Mouse (Mus musculus) right cerebral cortex, postnatal 14 days (tissue): Measurements from ENCODE around the gene Prkg1.
A peak's percentile ranks its signal among the peaks of the same experiment; 100 is the strongest.
"Not testable (repeated sequence)": the region's sequence is repeated elsewhere in the genome, so short reads cannot be mapped to it uniquely, and the experiment has no call there.

Experiments
- DNase-seq: peaks from one replicate; pipeline ENCODE4 v3.0.0; 2022

Prkg1 gene

DNA sequence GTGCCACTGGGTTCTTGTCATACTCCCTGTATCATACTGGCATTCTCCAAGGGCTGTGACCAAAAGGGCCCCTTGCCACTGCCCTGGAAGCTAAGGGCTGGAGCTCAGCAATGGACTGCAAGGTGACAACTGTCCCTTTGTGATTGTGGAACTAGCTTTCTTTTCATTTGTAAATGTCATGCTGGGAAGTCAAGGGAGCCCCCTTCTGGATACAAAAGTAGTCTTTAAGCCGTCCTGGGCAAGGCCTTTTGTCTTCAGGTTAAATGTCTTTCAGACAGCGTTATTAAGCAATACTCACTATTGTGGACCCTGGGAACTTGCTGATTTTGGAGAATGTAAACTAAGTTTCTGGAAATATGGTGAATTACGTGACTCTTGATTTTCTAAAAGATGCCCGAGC is 1211.1 kb downstream of the Prkg1 start:
- no peak for DNase-seq

GRCm38 (mm10) chr19:30552260-30552659 is 1212.6 kb downstream of the Prkg1 start:
- DNase-seq = no peak

DNA sequence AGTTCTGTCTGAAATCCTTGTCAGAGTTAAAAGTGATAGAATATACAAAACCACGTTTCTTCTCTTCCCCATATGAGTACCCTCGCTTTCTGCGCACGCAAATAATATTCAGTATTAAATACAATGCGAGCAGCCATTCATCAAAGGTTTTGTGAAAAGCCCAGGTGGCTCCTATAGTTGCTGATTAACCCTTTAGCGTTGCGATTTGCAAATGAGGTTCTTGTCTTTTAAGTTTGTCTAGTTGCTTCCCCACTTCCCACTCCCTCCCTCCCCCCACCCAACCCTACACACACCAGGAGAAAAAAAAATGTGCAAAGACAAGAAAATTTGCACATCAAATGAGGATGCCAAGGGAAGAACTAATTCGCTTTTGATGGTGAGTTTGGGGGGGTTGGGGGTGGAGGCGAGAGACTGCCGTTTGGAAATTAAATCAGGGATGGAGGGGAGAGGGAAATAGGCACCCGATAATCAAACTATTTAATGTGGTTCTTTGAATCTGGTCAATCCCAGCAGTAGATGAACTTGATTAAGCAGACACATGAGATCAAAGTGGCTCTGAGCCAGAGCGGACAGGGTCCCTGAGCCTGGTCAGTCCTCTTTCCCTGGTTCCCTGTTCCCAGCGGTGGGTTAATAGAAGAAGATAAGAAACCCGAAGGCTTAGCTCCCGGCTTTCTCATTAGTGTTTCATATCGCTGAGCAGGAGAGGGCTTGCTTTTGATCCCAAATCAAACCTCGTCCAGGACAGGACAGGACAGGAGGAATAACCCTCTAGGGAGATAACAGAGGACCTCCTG is 1214.8 kb downstream of the Prkg1 start:
- DNase-seq = no peak

- DNase-seq = peak; percentile 22
Measured at GRCm38 (mm10) chr19:30549044-30549853, 1215.6 kb downstream of the Prkg1 start, which contains the start of gene Dkk1. Gene Dkk1 (minus strand): TSS chr19:30549665.

- DNase-seq = no peak
Measured at GRCm38 (mm10) chr19:30548411-30549043, 1216.3 kb downstream of the Prkg1 start.

DNA sequence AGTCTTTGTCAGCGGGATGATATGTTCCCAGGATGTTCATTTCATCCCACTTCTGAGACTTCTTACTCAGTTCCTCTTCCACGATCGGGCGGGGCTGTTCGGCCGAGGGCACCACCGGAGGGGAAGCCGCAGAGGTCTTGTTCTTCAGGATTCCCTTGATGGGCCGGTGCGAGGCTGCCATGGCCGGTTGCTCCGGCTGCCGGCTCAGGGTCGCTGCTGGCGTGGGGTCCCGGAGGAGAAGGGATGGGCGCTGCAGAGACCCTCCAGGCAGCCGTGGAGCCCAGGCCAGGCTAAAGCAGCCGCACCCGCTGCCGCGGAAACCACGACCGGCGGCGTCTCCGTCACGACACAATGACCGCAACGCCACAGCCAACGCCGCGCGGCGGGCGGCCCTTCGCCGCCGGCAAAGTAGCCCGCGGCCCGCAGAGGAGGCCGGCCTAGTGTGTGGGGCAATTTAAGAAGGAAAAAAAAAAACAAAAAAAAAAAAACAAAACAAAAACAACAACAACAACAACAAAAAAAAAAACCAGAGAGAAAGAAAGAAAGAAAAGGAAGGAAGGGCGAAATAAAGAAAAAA is 1225.4 kb downstream of the Prkg1 start:
- not testable (repeated sequence) for DNase-seq

- no peak for DNase-seq
Measured at GRCm38 (mm10) chr19:30516771-30517170, 1248.1 kb downstream of the Prkg1 start.
